Mouse (Mus musculus): ENCODE measurements around the gene Psme3.

DNA sequence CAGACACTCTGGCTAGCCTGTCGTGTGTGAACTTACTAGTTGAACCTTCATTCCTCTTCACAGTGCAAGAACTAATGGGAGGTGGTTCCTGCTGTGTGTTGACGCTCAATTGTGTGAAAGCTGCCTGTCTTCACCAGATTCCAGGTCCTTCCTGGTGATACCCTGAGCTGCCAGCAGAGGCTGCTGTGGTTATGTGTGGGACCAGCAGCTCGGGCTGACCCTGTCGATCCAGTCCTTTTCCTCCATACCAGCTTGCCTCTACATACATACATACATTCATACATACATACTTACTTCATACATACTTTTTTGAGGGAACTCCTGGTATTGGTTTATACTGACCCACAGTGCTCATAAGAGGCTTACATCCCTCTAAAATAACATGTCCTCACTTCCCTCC, 7.6 kb downstream of the Psme3 start:
- peak; percentile 98 for TF ChIP-seq CTCF (IDR thresholded peaks at IDR 0.05; ENCODE audit: low read depth, low read length)
- TF ChIP-seq POLR2A (IDR thresholded peaks at IDR 0.05; ENCODE audit: insufficient read depth, low read length) = no peak
- TF ChIP-seq EP300 (IDR thresholded peaks at IDR 0.05; ENCODE audit: insufficient read depth, low read depth, low read length) = 0 out of 2 replicates have a peak, but pooled peaks have one; percentile 46

Data from ES-Bruce4 (cell line).